Mouse (Mus musculus): ENCODE data around the gene Sh3kbp1.
"Not testable (repeated sequence)": the region's sequence is repeated elsewhere in the genome, so short reads cannot be mapped to it uniquely, and the experiment has no call there.

Gene Sh3kbp1

GRCm38 (mm10) chrX:159626907-159627587 lies at the start of gene Sh3kbp1:
Gene Sh3kbp1, plus strand, starts transcription at chrX:159627272.
- peak; percentile 52 to 85 for DNase-seq

DNA sequence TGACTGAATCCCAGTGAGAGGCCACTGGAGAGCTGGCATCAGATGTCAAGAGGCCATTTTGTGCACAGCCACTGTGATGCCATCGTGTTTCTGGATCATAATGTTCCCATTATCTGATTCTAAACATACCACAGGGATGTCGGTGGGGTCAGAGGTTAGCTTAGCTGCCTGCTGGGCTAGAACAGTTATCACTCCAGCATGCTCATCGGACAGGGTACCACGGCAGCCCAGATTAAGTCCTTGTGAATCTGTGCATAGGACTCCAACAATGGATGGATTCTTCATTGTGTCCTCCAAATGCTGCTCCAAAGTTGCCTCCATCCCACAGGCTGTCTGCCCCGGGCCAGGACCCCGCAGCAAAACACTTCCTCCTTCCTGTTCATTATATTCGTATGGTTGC lies 42.3 kb upstream of the Sh3kbp1 start:
- DNase-seq: not testable (repeated sequence)

DNA sequence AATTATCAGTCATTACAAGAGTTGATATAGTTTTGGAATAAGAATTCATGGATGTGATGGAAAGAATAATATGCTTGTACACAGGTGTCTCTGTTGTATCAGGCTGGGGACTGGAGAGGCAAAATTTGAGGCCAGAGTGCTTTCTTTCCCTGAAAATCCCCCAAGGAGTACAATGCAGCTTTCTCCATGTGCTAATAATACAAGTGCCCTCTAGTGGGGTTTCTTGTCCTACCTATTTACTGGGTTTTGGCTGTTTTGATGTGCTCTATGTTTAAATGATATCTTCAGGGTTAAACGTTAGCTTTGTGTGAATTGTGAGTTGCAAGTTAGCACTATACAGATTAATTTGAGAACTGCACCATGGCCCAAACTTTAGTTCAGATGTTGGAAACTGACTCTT lies 35.4 kb upstream of the Sh3kbp1 start:
- DNase-seq: no peak

DNA sequence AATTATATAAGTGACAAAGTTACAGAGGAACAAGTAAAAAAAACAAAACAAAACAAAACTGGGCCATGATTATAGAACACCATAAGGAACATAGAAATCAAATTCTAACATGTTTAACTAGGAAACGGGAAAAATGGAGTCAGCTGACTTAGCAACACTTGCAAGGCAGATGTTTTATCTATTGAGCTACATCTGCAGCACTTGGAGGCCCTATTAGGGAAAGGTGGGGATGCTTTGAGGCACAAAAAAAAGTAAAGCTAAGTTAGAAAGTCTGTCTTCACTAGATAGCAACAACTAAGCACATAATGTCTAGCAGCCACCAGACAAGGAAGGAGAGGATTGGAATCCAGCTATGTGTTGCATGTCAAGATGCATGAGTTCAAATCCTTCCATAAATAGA lies 29.6 kb upstream of the Sh3kbp1 start:
- DNase-seq: no peak

DNA sequence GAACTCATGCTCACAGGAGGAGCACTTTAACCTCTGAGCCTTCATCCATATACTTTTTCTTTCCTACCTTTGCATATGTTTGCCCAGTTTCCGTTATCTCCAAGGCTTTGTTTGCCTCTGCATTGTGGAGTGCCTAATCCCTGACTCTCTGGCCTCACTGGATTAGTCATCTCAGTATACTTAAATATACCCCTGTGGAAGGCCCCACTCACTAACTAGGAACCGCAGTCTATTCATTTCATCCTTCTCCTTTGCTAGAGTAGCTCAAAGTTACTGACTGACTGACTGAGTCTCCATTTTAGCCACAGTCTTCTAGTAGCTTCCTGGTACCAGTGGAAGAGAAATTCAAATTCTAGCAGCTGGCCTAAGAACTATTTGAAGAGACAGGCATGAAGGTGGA lies 22.2 kb upstream of the Sh3kbp1 start:
- no peak for DNase-seq

GRCm38 (mm10) chrX:159606936-159607335 lies 20.1 kb upstream of the Sh3kbp1 start:
- DNase-seq: peak; percentile 19 to 39

DNA sequence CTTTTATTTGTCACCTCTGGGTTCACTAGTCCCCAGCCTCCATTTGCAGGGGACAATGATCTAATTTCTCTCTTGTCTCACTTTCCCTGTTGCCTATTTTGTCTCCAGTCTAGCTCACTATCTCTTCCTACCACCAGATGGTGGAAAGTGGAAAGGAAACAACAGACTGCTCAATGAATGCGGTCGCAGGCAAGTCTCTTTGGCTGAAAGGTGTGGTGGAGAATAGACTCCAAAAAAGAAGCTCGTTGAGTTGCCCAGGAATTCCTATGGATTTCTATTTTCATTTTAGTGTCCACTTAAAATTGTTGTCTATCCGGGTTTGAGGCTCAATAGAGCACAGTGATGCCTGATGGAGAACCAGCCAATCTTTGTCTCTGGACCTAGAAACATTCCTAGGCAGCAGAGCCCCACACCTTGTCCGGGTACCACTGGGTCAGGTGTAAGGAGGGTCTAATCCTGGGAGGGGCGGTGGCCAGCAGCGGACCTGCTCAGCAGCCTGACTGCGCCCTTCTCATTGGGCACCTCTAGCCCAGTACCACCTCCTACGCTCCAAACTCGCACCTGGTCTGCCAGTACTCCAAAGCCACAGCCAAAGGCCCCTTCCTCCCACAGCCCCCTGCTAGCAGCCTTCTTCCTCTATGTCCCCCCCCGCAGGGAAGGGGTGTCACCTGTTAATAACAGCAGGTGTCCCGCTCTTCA lies 715 bp upstream of the Sh3kbp1 start:
- peak in 1 of 2 experiments; percentile 16 for DNase-seq

GRCm38 (mm10) chrX:159627588-159628566 lies 805 bp downstream of the Sh3kbp1 start:
- peak in 1 of 2 experiments; percentile 32 for DNase-seq

DNA sequence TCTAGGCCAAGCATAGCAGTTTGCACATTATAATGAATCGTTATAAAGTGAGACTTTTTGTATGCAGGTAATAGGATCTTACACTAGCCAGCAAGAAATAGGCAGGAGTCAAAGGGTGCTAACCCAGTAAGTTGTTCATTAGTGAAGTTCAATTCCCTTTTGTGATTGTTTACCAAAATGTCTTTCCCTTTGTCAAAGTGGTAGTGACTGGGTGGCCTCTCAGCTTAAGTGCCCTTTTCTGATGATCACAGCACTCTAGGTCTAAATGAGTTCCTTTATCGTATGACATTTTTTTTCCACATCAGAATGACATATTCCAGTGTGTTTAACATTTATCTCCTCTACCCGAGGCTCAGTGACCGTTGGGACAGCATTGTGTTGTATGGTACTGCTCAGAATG lies 1.6 kb downstream of the Sh3kbp1 start:
- DNase-seq: no peak

GRCm38 (mm10) chrX:159629203-159629602 lies 2.1 kb downstream of the Sh3kbp1 start:
- no peak for DNase-seq

GRCm38 (mm10) chrX:159638500-159639227 lies 11.6 kb downstream of the Sh3kbp1 start:
- no peak for DNase-seq

DNA sequence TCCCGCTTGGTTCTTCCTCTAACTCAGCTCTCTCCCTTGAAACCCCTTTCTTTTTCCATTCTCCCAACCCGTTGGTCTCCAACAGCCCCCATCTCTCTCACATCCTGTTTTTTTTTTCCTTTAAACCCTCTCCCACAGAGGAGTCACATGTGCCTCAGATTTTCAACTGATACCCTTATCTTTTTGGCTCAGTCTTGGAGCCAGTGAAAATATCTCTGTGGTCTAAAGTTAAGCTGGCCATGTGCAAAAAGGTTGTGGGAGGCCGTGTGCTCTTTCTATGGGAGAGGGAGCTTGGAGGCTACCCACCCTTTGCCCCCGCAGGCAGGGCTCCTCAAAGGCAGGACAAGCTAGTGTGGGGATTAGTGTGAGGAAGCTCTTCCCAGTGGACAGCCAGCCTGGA lies 12.9 kb downstream of the Sh3kbp1 start:
- no peak for DNase-seq

DNA sequence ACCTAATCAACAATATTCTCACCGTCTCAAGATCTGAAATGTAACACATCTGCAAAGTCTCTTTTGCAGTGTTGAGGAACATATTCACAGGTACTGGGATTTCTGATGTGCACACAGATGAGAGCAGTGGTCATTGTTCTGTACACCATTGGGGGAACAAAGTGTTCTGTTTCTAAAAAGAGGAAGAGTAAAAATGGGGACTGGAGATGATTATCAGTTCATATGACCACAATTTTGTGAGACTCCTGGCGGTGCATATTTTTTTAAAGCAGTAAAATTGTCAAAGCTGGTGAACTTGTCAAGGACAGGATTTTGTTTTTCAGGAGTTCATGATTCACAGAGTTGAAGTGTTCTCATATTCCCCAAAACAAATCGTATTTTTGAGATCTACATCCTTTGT lies 18.2 kb downstream of the Sh3kbp1 start:
- DNase-seq: no peak

DNA sequence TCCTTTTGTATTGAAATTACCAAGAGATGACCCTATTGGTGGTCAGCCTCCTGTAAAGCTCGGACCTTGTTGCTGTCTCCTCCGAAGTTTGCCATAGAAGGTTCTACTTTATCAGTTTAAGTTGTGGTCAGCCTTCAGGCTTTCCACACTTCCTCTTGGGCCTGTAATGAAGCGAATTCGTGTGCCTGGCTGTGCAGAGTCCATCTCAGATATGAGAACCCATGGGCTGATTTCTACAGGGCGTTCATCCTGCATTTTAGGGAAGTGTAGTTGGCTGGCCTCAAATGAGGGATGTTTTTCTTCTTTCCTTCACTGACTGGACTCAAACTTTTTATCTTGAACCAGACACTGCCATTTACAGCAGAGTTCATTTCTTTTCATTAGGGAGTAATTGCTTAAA lies 20.5 kb downstream of the Sh3kbp1 start:
- no peak for DNase-seq

DNA sequence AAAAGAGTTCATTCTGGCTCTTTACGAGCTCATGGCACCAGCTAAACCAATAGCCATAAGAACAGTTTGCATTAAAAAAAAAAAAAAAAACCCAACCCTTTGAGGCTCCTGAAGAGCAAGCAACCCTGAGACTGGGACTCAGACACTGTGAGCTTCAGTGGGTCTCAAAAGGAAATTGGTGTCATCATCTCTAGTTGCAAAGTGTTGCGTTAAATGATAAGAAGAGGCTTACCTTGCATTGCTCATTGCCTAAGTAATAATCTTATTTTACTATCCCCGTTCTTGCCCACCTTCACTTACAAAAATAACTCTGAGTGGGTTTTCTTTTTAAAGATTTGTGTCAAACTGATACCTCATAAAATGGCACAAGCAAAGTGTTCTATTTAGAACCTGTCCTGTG lies 21.5 kb downstream of the Sh3kbp1 start:
- DNase-seq: no peak

- peak in 1 of 2 experiments; percentile 34 for DNase-seq
Measured at GRCm38 (mm10) chrX:159650130-159650678, 23.1 kb downstream of the Sh3kbp1 start.

GRCm38 (mm10) chrX:159650727-159651126 lies 23.7 kb downstream of the Sh3kbp1 start:
- DNase-seq: peak in 1 of 2 experiments; percentile 16

DNA sequence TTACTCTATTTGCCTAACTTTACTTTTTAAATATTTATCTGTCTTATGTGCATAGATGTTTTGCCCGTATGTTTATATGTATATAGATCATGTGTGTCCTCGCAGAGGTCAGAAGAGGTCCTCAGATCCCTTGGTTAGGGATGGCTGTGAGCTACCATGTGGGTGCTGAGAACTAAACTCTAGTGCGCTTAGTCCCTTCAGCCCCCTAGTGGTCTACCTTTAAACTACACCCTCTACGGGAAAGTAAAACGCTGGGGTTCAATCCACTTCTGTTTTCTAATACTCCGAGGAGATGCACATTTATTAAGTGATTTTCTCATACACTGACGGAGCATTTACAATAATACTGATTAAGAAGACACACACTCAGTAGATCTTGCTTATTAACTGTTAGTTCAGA lies 44.3 kb downstream of the Sh3kbp1 start:
- DNase-seq: no peak

- DNase-seq: no peak
Measured at GRCm38 (mm10) chrX:159672466-159672865, 45.4 kb downstream of the Sh3kbp1 start.

DNA sequence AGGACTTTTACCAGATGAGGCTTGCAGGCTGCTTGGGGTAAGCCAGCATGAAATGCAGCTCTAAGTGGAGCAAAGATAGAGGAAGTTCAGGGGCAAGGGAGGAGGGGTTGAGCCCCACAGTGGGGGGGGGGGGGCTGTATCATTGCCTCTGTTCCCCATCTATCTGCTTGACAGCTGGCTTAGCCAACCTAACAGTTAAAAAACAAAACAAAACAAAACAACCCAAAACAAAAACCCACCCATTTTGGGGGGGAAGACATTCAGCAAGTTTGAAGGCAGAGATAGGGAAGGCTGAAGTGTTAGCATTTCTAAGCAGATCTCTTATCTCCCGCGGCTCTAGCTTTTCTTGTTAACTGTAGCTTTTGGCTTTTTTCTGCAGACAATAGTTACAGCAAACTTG lies 49.2 kb downstream of the Sh3kbp1 start:
- no peak for DNase-seq

GRCm38 (mm10) chrX:159677585-159678319 lies 50.7 kb downstream of the Sh3kbp1 start:
- DNase-seq: no peak

Measured in kidney, postnatal 36 days (tissue).